Mouse (Mus musculus): Measurements from ENCODE around the gene 4930556J24Rik. TPM values are rescaled to one million over a fixed set of nuclear protein-coding genes. Genes with fewer than 3 reads are reported as not detected.

Gene 4930556J24Rik
- polyA plus RNA-seq, 1 experiment = 0.07 TPM

GRCm38 (mm10) chr11:4005220-4005805 is 28.7 kb upstream of the 4930556J24Rik start:
- no peaks in the 10 kb centered on the region for H3K36me3 ChIP-seq (ENCODE audit: control insufficient read depth, insufficient read depth)
- TF ChIP-seq USF1 (IDR thresholded peaks at IDR 0.05; ENCODE audit: low read depth) (no peak), CEBPB (IDR thresholded peaks at IDR 0.05; ENCODE audit: low read depth) (no peak)

GRCm38 (mm10) chr11:4001603-4002002 is 25.0 kb upstream of the 4930556J24Rik start:
- Histone ChIP-seq H3K27me3 (ENCODE audit: control insufficient read depth, insufficient read depth, insufficient read length) (peaks cover 11% of the 10 kb centered on the region), H3K79me3 (ENCODE audit: low read depth) (no peaks in the 10 kb centered on the region), H3K4me3 (ENCODE audit: insufficient read depth, poor library complexity, severe bottlenecking) (no peak overlapping the region), H3K79me2 (ENCODE audit: control insufficient read depth, insufficient read depth) (no peaks in the 10 kb centered on the region), H3ac (ENCODE audit: control insufficient read depth, insufficient read length, low read depth) (no peak overlapping the region), H3K36me3 (ENCODE audit: control insufficient read depth, insufficient read depth) (no peaks in the 10 kb centered on the region)
- no peak for TF ChIP-seq FOSL1 (IDR thresholded peaks at IDR 0.05; ENCODE audit: insufficient read depth, low read length, poor library complexity, severe bottlenecking)
- TF ChIP-seq CEBPB (IDR thresholded peaks at IDR 0.05; ENCODE audit: low read depth) = no peak
- no peak for TF ChIP-seq MYOG (IDR thresholded peaks at IDR 0.05; ENCODE audit: control insufficient read depth, extremely low read depth, insufficient read length)
- TF ChIP-seq MAX (IDR thresholded peaks at IDR 0.05) = no peak
- TF ChIP-seq USF1 (IDR thresholded peaks at IDR 0.05; ENCODE audit: low read depth) = no peak
- no peak for TF ChIP-seq MYOD1 (IDR thresholded peaks at IDR 0.05; ENCODE audit: control insufficient read depth, insufficient read length, low read depth)
- TF ChIP-seq CTCF (IDR thresholded peaks at IDR 0.05; ENCODE audit: control insufficient read depth, insufficient read depth, insufficient read length) = peak; percentile 81

More at GRCm38 (mm10) chr11:4005220-4005805, 28.7 kb upstream of the 4930556J24Rik start:
- Histone ChIP-seq H3ac (ENCODE audit: control insufficient read depth, insufficient read length, low read depth) (no peak overlapping the region), H3K79me3 (ENCODE audit: low read depth) (no peaks in the 10 kb centered on the region), H3K27me3 (ENCODE audit: control insufficient read depth, insufficient read depth, insufficient read length) (no peaks in the 10 kb centered on the region), H3K79me2 (ENCODE audit: control insufficient read depth, insufficient read depth) (no peaks in the 10 kb centered on the region), H3K4me3 (ENCODE audit: insufficient read depth, poor library complexity, severe bottlenecking) (no peak overlapping the region)

- Histone ChIP-seq H3ac (ENCODE audit: control insufficient read depth, insufficient read length, low read depth) (no peak overlapping the region), H3K36me3 (ENCODE audit: control insufficient read depth, insufficient read depth) (no peaks in the 10 kb centered on the region), H3K27me3 (ENCODE audit: control insufficient read depth, insufficient read depth, insufficient read length) (peaks cover 11% of the 10 kb centered on the region), H3K79me2 (ENCODE audit: control insufficient read depth, insufficient read depth) (no peaks in the 10 kb centered on the region), H3K79me3 (ENCODE audit: low read depth) (no peaks in the 10 kb centered on the region), H3K4me3 (ENCODE audit: insufficient read depth, poor library complexity, severe bottlenecking) (no peak overlapping the region)
- TF ChIP-seq USF1 (IDR thresholded peaks at IDR 0.05; ENCODE audit: low read depth) = no peak
Observed at GRCm38 (mm10) chr11:3999547-3999946, 23.0 kb upstream of the 4930556J24Rik start.

DNA sequence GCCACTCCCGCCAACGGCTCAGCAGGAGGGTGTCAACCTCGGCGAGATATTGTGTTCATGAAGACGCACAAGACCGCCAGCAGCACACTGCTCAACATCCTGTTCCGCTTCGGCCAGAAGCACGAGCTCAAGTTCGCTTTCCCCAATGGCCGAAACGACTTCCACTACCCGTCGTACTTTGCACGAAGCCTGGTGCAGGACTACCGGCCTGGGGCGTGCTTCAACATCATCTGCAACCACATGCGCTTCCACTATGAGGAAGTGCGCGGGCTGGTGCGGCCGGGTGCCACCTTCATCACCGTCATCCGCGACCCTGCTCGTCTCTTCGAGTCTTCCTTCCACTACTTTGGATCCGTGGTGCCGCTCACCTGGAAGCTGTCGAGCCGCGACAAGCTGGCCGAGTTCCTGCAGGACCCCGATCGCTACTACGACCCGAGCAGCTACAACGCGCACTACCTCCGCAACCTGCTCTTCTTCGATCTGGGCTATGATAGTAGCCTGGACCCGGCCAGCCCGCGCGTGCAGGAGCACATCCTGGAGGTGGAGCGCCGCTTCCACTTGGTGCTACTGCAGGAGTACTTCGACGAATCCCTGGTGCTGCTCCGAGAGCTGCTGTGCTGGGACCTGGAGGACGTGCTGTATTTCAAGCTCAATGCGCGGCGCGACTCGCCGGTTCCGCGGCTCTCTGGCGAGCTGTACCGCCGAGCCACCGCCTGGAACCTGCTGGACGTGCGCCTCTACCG is 21.6 kb upstream of the 4930556J24Rik start:
- Histone ChIP-seq H3K27me3 (ENCODE audit: control insufficient read depth, insufficient read depth, insufficient read length) (peaks cover 11% of the 10 kb centered on the region), H3K79me3 (ENCODE audit: low read depth) (no peaks in the 10 kb centered on the region), H3ac (ENCODE audit: control insufficient read depth, insufficient read length, low read depth) (no peak overlapping the region), H3K79me2 (ENCODE audit: control insufficient read depth, insufficient read depth) (no peaks in the 10 kb centered on the region), H3K4me3 (ENCODE audit: insufficient read depth, poor library complexity, severe bottlenecking) (no peak overlapping the region), H3K36me3 (ENCODE audit: control insufficient read depth, insufficient read depth) (no peaks in the 10 kb centered on the region)
- TF ChIP-seq MAX (IDR thresholded peaks at IDR 0.05) (no peak), FOSL1 (IDR thresholded peaks at IDR 0.05; ENCODE audit: insufficient read depth, low read length, poor library complexity, severe bottlenecking) (no peak), CEBPB (IDR thresholded peaks at IDR 0.05; ENCODE audit: low read depth) (no peak), MYOG (IDR thresholded peaks at IDR 0.05; ENCODE audit: control insufficient read depth, extremely low read depth, insufficient read length) (no peak), USF1 (IDR thresholded peaks at IDR 0.05; ENCODE audit: low read depth) (no peak), MYOD1 (IDR thresholded peaks at IDR 0.05; ENCODE audit: control insufficient read depth, insufficient read length, low read depth) (no peak), CTCF (IDR thresholded peaks at IDR 0.05; ENCODE audit: control insufficient read depth, insufficient read depth, insufficient read length) (no peak)

DNA sequence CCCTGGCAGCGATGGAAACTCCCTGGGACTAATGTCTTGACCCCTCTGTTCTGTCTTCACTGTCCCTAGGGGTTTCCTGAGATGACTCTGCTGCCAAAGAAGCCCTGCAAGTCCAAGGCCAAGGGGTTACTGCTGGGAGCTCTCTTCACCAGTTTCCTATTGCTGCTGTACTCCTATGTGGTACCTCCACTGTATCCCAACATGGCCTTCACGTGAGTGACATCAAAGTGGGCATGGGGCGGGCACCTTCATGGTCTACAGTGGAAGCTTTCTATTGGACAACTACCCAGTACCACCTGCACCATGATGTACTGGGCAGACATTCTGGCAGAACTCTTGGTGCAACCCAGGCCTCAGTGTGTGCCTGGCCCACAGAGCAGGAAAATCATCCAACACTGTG is 20.3 kb upstream of the 4930556J24Rik start:
- Histone ChIP-seq H3K4me3 (ENCODE audit: insufficient read depth, poor library complexity, severe bottlenecking) (no peak overlapping the region), H3K79me3 (ENCODE audit: low read depth) (no peaks in the 10 kb centered on the region), H3K36me3 (ENCODE audit: control insufficient read depth, insufficient read depth) (no peaks in the 10 kb centered on the region), H3K79me2 (ENCODE audit: control insufficient read depth, insufficient read depth) (no peaks in the 10 kb centered on the region), H3K27me3 (ENCODE audit: control insufficient read depth, insufficient read depth, insufficient read length) (peaks cover 11% of the 10 kb centered on the region), H3ac (ENCODE audit: control insufficient read depth, insufficient read length, low read depth) (no peak overlapping the region)
- TF ChIP-seq FOSL1 (IDR thresholded peaks at IDR 0.05; ENCODE audit: insufficient read depth, low read length, poor library complexity, severe bottlenecking) (no peak), USF1 (IDR thresholded peaks at IDR 0.05; ENCODE audit: low read depth) (no peak)

DNA sequence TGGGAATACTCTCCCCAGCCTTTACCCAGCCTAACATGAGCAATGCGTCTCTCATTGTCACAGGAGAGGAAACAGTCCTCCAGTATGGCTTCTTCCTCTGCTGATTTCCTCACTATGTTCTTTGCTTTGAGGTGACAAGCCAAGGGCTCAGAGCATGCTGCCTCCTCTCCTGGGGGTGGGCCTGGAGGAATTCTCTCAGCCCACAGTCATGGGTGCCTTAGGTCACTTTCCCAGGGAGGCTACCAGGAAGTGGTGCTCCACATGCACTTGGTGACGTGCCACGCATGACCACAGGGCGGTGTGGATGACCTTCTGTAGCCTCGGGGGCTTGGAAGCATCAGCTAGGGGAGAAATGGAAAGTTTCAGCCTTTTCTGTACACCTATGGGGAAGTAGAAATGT is 18.9 kb upstream of the 4930556J24Rik start:
- Histone ChIP-seq H3K27me3 (ENCODE audit: control insufficient read depth, insufficient read depth, insufficient read length) (peaks cover 11% of the 10 kb centered on the region), H3K79me3 (ENCODE audit: low read depth) (no peaks in the 10 kb centered on the region), H3K79me2 (ENCODE audit: control insufficient read depth, insufficient read depth) (no peaks in the 10 kb centered on the region), H3ac (ENCODE audit: control insufficient read depth, insufficient read length, low read depth) (no peak overlapping the region), H3K4me3 (ENCODE audit: insufficient read depth, poor library complexity, severe bottlenecking) (no peak overlapping the region), H3K36me3 (ENCODE audit: control insufficient read depth, insufficient read depth) (no peaks in the 10 kb centered on the region)
- no peak for TF ChIP-seq MYOG (IDR thresholded peaks at IDR 0.05; ENCODE audit: control insufficient read depth, extremely low read depth, insufficient read length)
- no peak for TF ChIP-seq MYOD1 (IDR thresholded peaks at IDR 0.05; ENCODE audit: control insufficient read depth, insufficient read length, low read depth)
- no peak for TF ChIP-seq FOSL1 (IDR thresholded peaks at IDR 0.05; ENCODE audit: insufficient read depth, low read length, poor library complexity, severe bottlenecking)
- no peak for TF ChIP-seq MAX (IDR thresholded peaks at IDR 0.05)
- TF ChIP-seq CTCF (IDR thresholded peaks at IDR 0.05; ENCODE audit: control insufficient read depth, insufficient read depth, insufficient read length) = no peak
- no peak for TF ChIP-seq USF1 (IDR thresholded peaks at IDR 0.05; ENCODE audit: low read depth)
- TF ChIP-seq CEBPB (IDR thresholded peaks at IDR 0.05; ENCODE audit: low read depth) = no peak

Data from C2C12 (cell line).